Mouse (Mus musculus): ENCODE data around the gene 9430038I01Rik.
"Not testable (repeated sequence)": the region's sequence is repeated elsewhere in the genome, so short reads cannot be mapped to it uniquely, and the experiment has no call there.

9430038I01Rik gene

GRCm38 (mm10) chr7:137410337-137411197 lies at the start of gene 9430038I01Rik:
Gene 9430038I01Rik (minus strand): TSS chr7:137410762.
- in situ Hi-C loops (cut with MseI, MboI): no loop called here

- in situ Hi-C loops (cut with MseI, MboI): no loop called here
These were observed 34.8 kb upstream of the 9430038I01Rik start for GRCm38 (mm10) chr7:137445321-137445720.

- in situ Hi-C loops (cut with MseI, MboI): no loop called here
These were observed 32.4 kb upstream of the 9430038I01Rik start for GRCm38 (mm10) chr7:137442951-137443350.

GRCm38 (mm10) chr7:137438962-137439361 lies 28.4 kb upstream of the 9430038I01Rik start:
- in situ Hi-C loops (cut with MseI, MboI): not testable (repeated sequence)

GRCm38 (mm10) chr7:137438179-137438550 lies 27.6 kb upstream of the 9430038I01Rik start:
- in situ Hi-C loops (cut with MseI, MboI): no loop called here

- in situ Hi-C loops (cut with MseI, MboI): no loop called here
These were observed 27.0 kb upstream of the 9430038I01Rik start, which contains the start of gene Glrx3 for GRCm38 (mm10) chr7:137437440-137438178. Gene Glrx3 (plus strand): TSS chr7:137437614.

- in situ Hi-C loops (cut with MseI, MboI): no loop called here
These were observed 26.3 kb upstream of the 9430038I01Rik start for GRCm38 (mm10) chr7:137436901-137437300.

- in situ Hi-C loops (cut with MseI, MboI): no loop called here
These were observed 21.4 kb upstream of the 9430038I01Rik start for GRCm38 (mm10) chr7:137431769-137432603.

- in situ Hi-C loops (cut with MseI, MboI): no loop called here
These were observed 16.1 kb upstream of the 9430038I01Rik start for GRCm38 (mm10) chr7:137426693-137427092.

- in situ Hi-C loops (cut with MseI, MboI): no loop called here
These were observed 10.7 kb upstream of the 9430038I01Rik start for GRCm38 (mm10) chr7:137421236-137421635.

- in situ Hi-C loops (cut with MseI, MboI): no loop called here
These were observed 10.0 kb upstream of the 9430038I01Rik start for GRCm38 (mm10) chr7:137420550-137420949.

GRCm38 (mm10) chr7:137414710-137415109 lies 4.1 kb upstream of the 9430038I01Rik start:
- in situ Hi-C loops (cut with MseI, MboI): no loop called here

- in situ Hi-C loops (cut with MseI, MboI): no loop called here
These were observed 3.0 kb downstream of the 9430038I01Rik start for GRCm38 (mm10) chr7:137407428-137408058.

GRCm38 (mm10) chr7:137404146-137404545 lies 6.4 kb downstream of the 9430038I01Rik start:
- in situ Hi-C loops (cut with MseI, MboI): no loop called here

GRCm38 (mm10) chr7:137398973-137399372 lies 11.6 kb downstream of the 9430038I01Rik start:
- in situ Hi-C loops (cut with MseI, MboI): no loop called here

- in situ Hi-C loops (cut with MseI, MboI): no loop called here
These were observed 13.1 kb downstream of the 9430038I01Rik start for GRCm38 (mm10) chr7:137397361-137397910.

GRCm38 (mm10) chr7:137395421-137395820 lies 15.1 kb downstream of the 9430038I01Rik start:
- in situ Hi-C loops (cut with MseI, MboI): no loop called here

GRCm38 (mm10) chr7:137387863-137388262 lies 22.7 kb downstream of the 9430038I01Rik start:
- in situ Hi-C loops (cut with MseI, MboI): no loop called here

GRCm38 (mm10) chr7:137374996-137375395 lies 35.6 kb downstream of the 9430038I01Rik start:
- in situ Hi-C loops (cut with MseI, MboI): no loop called here

- in situ Hi-C loops (cut with MseI, MboI): no loop called here
These were observed 38.8 kb downstream of the 9430038I01Rik start for GRCm38 (mm10) chr7:137371770-137372169.

- in situ Hi-C loops (cut with MseI, MboI): no loop called here
These were observed 40.4 kb downstream of the 9430038I01Rik start for GRCm38 (mm10) chr7:137370175-137370574.
